Mouse (Mus musculus): ENCODE data around the gene Blnk. TPM values are rescaled to one million over a fixed set of nuclear protein-coding genes. Genes with fewer than 3 reads are reported as not detected.

Gene Blnk
- polyA plus RNA-seq, 1 experiment from 2014 or later = 0.56 TPM

DNA sequence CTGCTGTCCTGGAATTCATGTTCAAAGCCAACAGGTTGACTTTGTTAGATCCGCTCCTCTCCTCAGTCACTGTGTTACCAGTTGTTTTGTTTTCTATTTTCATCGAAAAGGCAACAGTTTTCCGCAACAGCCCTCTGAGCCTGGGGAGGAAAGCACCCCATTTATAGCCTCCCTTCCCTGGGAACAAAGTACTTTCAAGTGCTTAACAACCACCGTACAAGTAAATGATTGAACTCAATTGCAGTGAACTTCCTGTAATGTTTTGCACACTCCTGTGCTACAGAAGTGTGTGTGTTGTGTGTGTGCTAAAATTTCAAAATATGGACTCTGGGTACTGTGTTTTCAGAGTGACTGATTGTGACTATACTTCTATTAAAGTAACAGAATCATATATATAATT is 13.4 kb upstream of the Blnk start:
- no peaks in the 10 kb centered on the region for H3K36me3 ChIP-seq (ENCODE audit: control insufficient read depth, insufficient read depth, low read length)
- H3K27ac ChIP-seq (ENCODE audit: low read depth, low read length) = no peak overlapping the region
- H3K4me2 ChIP-seq = no peak overlapping the region
- H3K4me3 ChIP-seq (ENCODE audit: low read depth, low read length) = no peak overlapping the region
- no peak for DNase-seq (ENCODE audit: low spot score, missing footprints)
- WGBS = 83% methylated on average over 4 of the region's 4 CpGs
- no peaks in the 10 kb centered on the region for H3K9me3 ChIP-seq (ENCODE audit: control insufficient read depth, low read length)
- no peak for ATAC-seq (ENCODE audit: low FRiP score)
- H3K9ac ChIP-seq (ENCODE audit: low read length) = no peak overlapping the region
- no peaks in the 10 kb centered on the region for H3K27me3 ChIP-seq (ENCODE audit: control insufficient read depth, insufficient read depth, low read length)
- H3K4me1 ChIP-seq (ENCODE audit: control insufficient read depth, insufficient read depth, low read length) = no peaks in the 10 kb centered on the region

DNA sequence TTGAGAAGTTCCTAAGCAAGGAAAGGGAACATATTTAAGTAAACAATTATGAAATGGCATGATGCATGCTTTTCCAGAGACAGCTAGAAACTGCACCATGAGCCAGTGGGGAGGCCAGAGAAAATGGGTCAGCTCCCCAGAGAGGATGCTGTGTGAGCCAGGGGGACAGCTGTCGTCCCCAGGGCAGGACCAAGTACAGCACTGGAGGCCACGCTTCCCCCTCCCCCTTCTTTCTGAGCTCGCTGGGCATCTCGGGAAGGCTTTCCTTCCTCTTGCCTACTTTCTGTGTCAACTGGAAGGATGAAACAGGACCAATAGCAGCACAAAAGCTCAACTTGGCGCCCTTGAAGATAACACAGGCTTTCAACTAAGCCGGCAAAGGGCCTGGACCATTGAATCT is 13.0 kb upstream of the Blnk start:
- no peak for ATAC-seq (ENCODE audit: low FRiP score)
- no peaks in the 10 kb centered on the region for H3K36me3 ChIP-seq (ENCODE audit: control insufficient read depth, insufficient read depth, low read length)
- H3K9ac ChIP-seq (ENCODE audit: low read length) = no peak overlapping the region
- WGBS = 38% methylated on average over 6 of the region's 6 CpGs
- no peak overlapping the region for H3K4me2 ChIP-seq
- H3K27me3 ChIP-seq (ENCODE audit: control insufficient read depth, insufficient read depth, low read length) = no peaks in the 10 kb centered on the region
- H3K4me1 ChIP-seq (ENCODE audit: control insufficient read depth, insufficient read depth, low read length) = no peaks in the 10 kb centered on the region
- no peak overlapping the region for H3K4me3 ChIP-seq (ENCODE audit: low read depth, low read length)
- H3K9me3 ChIP-seq (ENCODE audit: control insufficient read depth, low read length) = no peaks in the 10 kb centered on the region
- DNase-seq (ENCODE audit: low spot score, missing footprints) = no peak
- no peak overlapping the region for H3K27ac ChIP-seq (ENCODE audit: low read depth, low read length)

DNA sequence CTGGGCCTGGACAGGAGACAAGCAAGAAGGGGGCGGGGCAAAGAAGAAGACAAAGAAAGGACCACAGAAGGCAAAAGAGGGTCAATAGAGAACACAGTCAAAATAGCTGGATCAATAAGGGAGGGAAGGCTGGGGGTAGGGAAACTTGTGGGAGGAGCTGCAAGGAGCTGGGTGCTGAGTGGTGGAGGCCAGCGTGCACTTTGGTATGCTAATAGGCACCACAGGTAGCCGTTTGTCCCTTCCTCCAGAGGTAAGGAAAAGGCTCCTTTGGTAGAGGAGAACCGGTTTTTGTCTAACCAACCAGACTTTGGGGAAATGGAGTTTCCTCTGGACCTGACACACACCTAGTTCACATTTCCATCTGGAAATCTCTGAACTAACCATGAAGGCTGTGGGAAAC is 12.3 kb upstream of the Blnk start:
- ATAC-seq (ENCODE audit: low FRiP score) = no peak
- no peaks in the 10 kb centered on the region for H3K36me3 ChIP-seq (ENCODE audit: control insufficient read depth, insufficient read depth, low read length)
- H3K27ac ChIP-seq (ENCODE audit: low read depth, low read length) = no peak overlapping the region
- 14% methylated on average over 4 of the region's 4 CpGs for WGBS
- H3K4me1 ChIP-seq (ENCODE audit: control insufficient read depth, insufficient read depth, low read length) = no peaks in the 10 kb centered on the region
- no peak overlapping the region for H3K4me2 ChIP-seq
- H3K4me3 ChIP-seq (ENCODE audit: low read depth, low read length) = no peak overlapping the region
- no peak for DNase-seq (ENCODE audit: low spot score, missing footprints)
- H3K27me3 ChIP-seq (ENCODE audit: control insufficient read depth, insufficient read depth, low read length) = no peaks in the 10 kb centered on the region
- H3K9ac ChIP-seq (ENCODE audit: low read length) = no peak overlapping the region
- H3K9me3 ChIP-seq (ENCODE audit: control insufficient read depth, low read length) = no peaks in the 10 kb centered on the region

DNA sequence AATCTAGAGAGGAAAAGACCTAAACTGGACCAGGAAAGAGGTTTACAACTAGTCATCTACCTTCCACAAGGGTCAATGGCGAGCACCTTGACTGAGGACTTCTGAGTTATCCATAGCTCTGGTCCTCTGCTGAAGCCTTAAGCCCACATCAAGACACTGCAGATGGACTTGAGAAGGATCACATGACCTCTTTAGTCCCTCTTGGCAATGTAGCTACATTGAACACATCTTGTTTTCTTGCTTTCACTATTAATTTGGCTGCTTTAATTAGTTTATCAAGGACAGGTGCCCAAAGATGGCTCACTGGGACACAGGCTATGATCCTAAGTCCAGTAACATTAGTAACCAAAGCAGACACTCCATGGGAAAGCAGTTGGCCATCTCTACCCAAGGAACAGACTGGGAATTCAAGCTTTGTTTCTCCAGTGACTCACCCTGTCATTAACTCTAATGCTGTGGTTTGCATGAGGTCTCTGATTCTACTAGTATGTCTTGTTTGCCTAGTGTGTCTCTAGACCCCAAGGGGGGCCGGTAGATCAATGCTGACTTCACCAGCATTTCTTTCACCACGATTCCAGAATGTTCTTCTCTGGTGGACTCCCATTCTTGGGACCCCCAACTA is 9.5 kb upstream of the Blnk start:
- DNase-seq (ENCODE audit: low spot score, missing footprints) (no peak), ATAC-seq (ENCODE audit: low FRiP score) (no peak)
- Histone ChIP-seq H3K4me3 (ENCODE audit: low read depth, low read length) (no peak overlapping the region), H3K9ac (ENCODE audit: low read length) (no peak overlapping the region), H3K27me3 (ENCODE audit: control insufficient read depth, insufficient read depth, low read length) (no peaks in the 10 kb centered on the region), H3K9me3 (ENCODE audit: control insufficient read depth, low read length) (no peaks in the 10 kb centered on the region), H3K4me2 (no peak overlapping the region), H3K4me1 (ENCODE audit: control insufficient read depth, insufficient read depth, low read length) (no peaks in the 10 kb centered on the region), H3K27ac (ENCODE audit: low read depth, low read length) (no peak overlapping the region), H3K36me3 (ENCODE audit: control insufficient read depth, insufficient read depth, low read length) (no peaks in the 10 kb centered on the region)
- 80% methylated on average over 3 of the region's 3 CpGs for WGBS

DNA sequence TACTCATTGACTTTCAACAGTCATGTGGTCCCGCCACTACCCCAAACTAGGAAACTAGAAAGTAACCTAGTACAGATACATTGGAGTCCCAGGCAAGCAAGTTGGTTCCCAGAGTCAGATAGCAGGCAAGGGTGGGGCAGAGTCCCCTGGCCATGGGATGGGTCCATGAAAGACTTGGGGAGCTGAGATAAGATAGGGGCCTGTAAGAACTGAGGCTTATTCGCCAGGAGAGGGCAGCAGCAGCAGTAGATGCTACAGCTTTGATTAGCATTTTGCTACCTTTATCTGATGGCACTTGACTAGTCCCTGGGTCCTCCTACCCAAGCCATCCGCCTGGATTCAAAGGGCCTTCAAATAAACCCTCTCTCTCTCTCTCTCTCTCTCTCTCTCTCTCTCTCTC is 5.2 kb upstream of the Blnk start:
- Histone ChIP-seq H3K27me3 (ENCODE audit: control insufficient read depth, insufficient read depth, low read length) (no peaks in the 10 kb centered on the region), H3K4me1 (ENCODE audit: control insufficient read depth, insufficient read depth, low read length) (no peaks in the 10 kb centered on the region), H3K9me3 (ENCODE audit: control insufficient read depth, low read length) (no peaks in the 10 kb centered on the region), H3K27ac (ENCODE audit: low read depth, low read length) (no peak overlapping the region), H3K36me3 (ENCODE audit: control insufficient read depth, insufficient read depth, low read length) (no peaks in the 10 kb centered on the region), H3K9ac (ENCODE audit: low read length) (no peak overlapping the region), H3K4me2 (no peak overlapping the region), H3K4me3 (ENCODE audit: low read depth, low read length) (no peak overlapping the region)
- 59% methylated on average over 3 of the region's 3 CpGs for WGBS
- DNase-seq (ENCODE audit: low spot score, missing footprints) (no peak), ATAC-seq (ENCODE audit: low FRiP score) (no peak)

DNA sequence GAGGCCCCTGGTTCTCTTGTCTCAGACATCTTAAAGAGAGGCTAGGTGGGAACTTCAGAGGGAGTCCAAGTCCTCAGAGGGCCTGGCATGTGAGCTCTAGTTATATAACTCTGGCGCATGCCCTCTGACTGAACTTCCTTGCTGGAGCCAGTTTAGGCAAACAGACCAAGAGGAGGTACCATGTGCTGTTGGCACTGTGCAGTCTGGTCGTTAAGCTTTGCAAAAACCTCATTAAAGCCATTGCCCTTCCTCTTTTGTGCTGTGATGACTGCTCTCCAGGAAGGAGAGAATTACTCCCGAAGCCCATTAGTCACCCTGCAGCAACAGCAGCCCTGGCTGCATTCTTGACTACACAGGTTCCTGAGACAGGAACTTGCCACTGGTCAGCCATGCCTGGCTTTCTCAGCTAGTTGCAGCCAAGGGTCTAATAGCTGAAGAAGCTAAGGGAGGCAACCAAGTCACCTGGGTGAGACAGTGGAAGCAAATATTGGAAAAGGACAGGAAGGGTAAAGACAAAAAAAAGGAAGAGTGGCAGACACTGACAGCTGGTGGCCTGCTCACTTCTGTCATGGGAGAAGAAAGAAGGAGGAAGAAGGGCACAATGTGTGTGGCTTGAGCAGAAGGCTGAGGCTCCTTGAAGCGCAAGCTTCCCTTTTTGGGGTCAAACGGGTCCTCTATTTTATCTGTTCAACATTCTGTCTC is 4.3 kb upstream of the Blnk start:
- H3K9me3 ChIP-seq (ENCODE audit: control insufficient read depth, low read length) = no peaks in the 10 kb centered on the region
- DNase-seq (ENCODE audit: low spot score, missing footprints) (no peak), ATAC-seq (ENCODE audit: low FRiP score) (no peak)
- H3K4me1 ChIP-seq (ENCODE audit: control insufficient read depth, insufficient read depth, low read length) = no peaks in the 10 kb centered on the region
- no peak overlapping the region for H3K4me2 ChIP-seq
- 64% methylated on average over 5 of the region's 5 CpGs for WGBS
- no peak overlapping the region for H3K4me3 ChIP-seq (ENCODE audit: low read depth, low read length)
- H3K9ac ChIP-seq (ENCODE audit: low read length) = no peak overlapping the region
- H3K27me3 ChIP-seq (ENCODE audit: control insufficient read depth, insufficient read depth, low read length) = no peaks in the 10 kb centered on the region
- H3K27ac ChIP-seq (ENCODE audit: low read depth, low read length) = no peak overlapping the region
- no peaks in the 10 kb centered on the region for H3K36me3 ChIP-seq (ENCODE audit: control insufficient read depth, insufficient read depth, low read length)

DNA sequence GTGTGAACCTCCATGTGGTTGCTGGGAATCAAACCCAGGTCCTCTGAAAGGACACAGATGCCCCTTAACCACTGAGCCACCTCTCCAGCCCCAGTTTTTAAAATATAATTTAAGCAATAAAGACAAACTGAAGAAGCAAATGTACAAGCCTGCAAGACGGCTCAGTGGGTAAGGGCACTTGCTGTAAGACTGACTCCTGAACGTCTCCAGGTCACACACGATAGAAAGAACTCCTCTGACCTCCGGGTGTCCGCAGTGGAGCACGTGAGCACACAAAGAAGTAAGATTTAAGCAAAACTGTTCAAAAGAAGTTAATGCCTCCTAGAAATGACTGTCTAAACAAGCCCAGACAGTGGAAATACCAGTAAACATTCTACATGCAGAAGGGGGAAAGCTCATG is 2.4 kb upstream of the Blnk start:
- no peaks in the 10 kb centered on the region for H3K4me1 ChIP-seq (ENCODE audit: control insufficient read depth, insufficient read depth, low read length)
- no peaks in the 10 kb centered on the region for H3K27me3 ChIP-seq (ENCODE audit: control insufficient read depth, insufficient read depth, low read length)
- no peak for DNase-seq (ENCODE audit: low spot score, missing footprints)
- no peak overlapping the region for H3K27ac ChIP-seq (ENCODE audit: low read depth, low read length)
- WGBS = 90% methylated on average over 6 of the region's 6 CpGs
- no peaks in the 10 kb centered on the region for H3K36me3 ChIP-seq (ENCODE audit: control insufficient read depth, insufficient read depth, low read length)
- no peaks in the 10 kb centered on the region for H3K9me3 ChIP-seq (ENCODE audit: control insufficient read depth, low read length)
- no peak for ATAC-seq (ENCODE audit: low FRiP score)
- H3K4me2 ChIP-seq = no peak overlapping the region
- no peak overlapping the region for H3K9ac ChIP-seq (ENCODE audit: low read length)
- H3K4me3 ChIP-seq (ENCODE audit: low read depth, low read length) = no peak overlapping the region

DNA sequence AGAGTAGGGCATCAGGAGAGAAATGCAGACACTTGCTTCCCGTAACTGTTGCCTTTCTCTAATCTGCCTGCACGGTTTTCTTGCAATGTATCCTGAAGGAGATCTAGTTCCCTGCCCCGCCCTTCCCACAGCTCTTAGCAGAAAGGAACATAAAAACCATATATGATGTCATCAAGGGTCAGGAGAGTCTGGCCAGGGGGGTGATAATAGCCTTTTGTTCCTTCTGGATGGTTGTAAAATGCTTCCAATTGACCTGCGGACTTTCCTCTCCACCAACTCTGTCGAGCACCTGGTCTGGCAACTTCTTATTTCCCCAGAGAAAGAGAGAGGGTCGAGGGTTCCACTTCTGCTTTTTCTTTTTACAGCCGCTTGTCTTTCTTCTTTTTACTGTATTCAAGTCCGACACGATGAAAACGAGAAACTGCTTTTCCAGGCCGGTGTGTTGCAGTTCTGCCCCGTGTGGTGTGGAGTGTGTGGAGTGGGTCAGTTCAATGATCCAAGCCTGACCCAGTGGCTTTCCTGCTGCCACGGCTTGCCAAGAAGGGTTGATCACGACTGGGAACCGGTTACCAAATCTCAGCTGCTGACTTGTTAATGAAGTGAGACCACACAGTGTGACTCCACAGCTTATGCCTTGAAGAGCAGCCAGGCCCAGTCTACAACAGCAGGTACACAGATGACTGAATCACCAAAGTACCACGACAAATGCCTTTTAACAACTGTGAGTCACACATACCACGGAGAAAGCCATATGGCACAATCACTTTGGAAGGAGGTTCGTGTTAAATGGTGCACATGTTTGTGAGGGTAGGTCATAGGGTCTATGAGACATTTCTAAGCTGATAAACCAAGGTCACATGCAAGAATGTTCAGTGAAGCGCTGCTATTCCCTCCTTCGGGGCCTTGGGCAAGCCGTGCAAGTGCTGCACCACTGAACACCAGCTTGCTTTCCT is 1.4 kb upstream of the Blnk start:
- Histone ChIP-seq H3K9me3 (ENCODE audit: control insufficient read depth, low read length) (no peaks in the 10 kb centered on the region), H3K9ac (ENCODE audit: low read length) (no peak overlapping the region), H3K36me3 (ENCODE audit: control insufficient read depth, insufficient read depth, low read length) (no peaks in the 10 kb centered on the region), H3K4me2 (no peak overlapping the region), H3K27ac (ENCODE audit: low read depth, low read length) (no peak overlapping the region), H3K27me3 (ENCODE audit: control insufficient read depth, insufficient read depth, low read length) (no peaks in the 10 kb centered on the region), H3K4me3 (ENCODE audit: low read depth, low read length) (no peak overlapping the region), H3K4me1 (ENCODE audit: control insufficient read depth, insufficient read depth, low read length) (no peaks in the 10 kb centered on the region)
- WGBS = 66% methylated on average over 21 of the region's 21 CpGs
- ATAC-seq (ENCODE audit: low FRiP score) (no peak), DNase-seq (ENCODE audit: low spot score, missing footprints) (no peak)

DNA sequence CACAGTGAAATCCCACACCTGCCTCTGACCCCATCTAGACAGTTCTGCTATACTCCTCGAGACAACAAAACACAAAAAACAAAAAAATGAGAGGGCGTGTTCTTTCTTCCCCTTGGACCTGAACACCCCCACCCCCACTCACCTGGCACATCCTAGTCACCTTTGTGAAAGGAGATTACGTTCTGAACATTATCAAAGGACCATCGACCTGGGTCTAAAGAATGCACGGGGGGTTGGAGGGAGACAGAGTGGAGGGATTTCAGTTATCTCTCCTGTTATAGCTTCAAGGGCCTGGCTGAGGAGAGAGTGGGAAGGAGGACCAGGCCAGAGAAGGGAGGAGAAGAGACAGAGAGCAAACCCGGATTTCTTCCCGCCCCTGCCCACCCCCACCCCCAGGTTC is 576 bp upstream of the Blnk start:
- DNase-seq (ENCODE audit: low spot score, missing footprints) = no peak
- no peaks in the 10 kb centered on the region for H3K36me3 ChIP-seq (ENCODE audit: control insufficient read depth, insufficient read depth, low read length)
- ATAC-seq (ENCODE audit: low FRiP score) = no peak
- no peaks in the 10 kb centered on the region for H3K27me3 ChIP-seq (ENCODE audit: control insufficient read depth, insufficient read depth, low read length)
- 77% methylated on average over 7 of the region's 7 CpGs for WGBS
- H3K9me3 ChIP-seq (ENCODE audit: control insufficient read depth, low read length) = no peaks in the 10 kb centered on the region
- no peak overlapping the region for H3K27ac ChIP-seq (ENCODE audit: low read depth, low read length)
- H3K4me1 ChIP-seq (ENCODE audit: control insufficient read depth, insufficient read depth, low read length) = no peaks in the 10 kb centered on the region
- no peak overlapping the region for H3K4me3 ChIP-seq (ENCODE audit: low read depth, low read length)
- no peak overlapping the region for H3K4me2 ChIP-seq
- no peak overlapping the region for H3K9ac ChIP-seq (ENCODE audit: low read length)

Data from midbrain, embryonic 11.5 days (tissue).